Mouse (Mus musculus) spleen, adult 2 months (tissue): ENCODE results near the gene Nrp1.

Source experiments
- CTCF ChIP-seq: fragments of 200-500 bp; IDR thresholded peaks from 2 replicates; pipeline ENCODE4 v1.5.1; 2011; ENCODE audit warnings: mild to moderate bottlenecking, inconsistent platforms; ENCODE audit not compliant: insufficient read depth, insufficient read length, insufficient replicate concordance; ENCODE audit errors: extremely low read depth
- POLR2A ChIP-seq: fragments of 200-500 bp; IDR thresholded peaks from 2 replicates; pipeline ENCODE4 v1.6.1; 2011; ENCODE audit warnings: low read depth, low read length, inconsistent platforms

DNA sequence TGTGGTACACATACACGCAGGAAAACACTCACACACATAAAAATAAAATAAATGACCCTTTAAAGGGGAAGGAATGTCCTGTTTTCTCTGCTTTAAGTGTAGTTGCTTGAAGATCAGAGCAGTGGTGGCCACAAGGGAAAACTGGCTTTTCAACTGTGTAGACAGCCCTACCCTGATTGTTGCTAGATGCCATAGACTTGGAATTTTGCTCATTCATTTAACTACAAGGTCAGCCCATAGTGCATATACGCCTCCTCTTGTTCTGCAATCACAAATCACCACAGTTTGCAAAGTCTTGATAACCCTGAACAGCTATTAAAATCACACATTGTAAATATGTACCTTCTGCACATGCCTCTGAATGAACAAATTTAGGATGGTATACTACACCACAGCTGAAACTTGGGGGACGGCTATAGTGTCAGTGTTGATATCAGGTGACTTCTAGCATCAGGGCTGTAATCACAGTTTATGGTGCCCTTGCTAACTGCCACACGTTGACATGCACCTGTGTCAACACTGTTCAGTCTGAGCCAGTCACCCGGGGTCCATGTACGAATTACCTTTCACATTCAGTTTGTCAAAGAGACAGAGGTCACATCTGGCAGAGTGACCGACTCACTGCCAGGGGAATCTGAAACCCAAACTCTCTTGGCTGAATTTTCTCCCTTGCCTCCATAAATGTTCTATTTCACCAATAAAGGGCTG lies 66.4 kb downstream of the Nrp1 start:
- TF ChIP-seq POLR2A = no peak
- no peak for TF ChIP-seq CTCF
